Mouse (Mus musculus) spleen, adult 2 months (tissue): ENCODE measurements around the gene BC051019. TPM values are rescaled to one million over a fixed set of nuclear protein-coding genes. Genes with fewer than 3 reads are reported as not detected.

ENCODE experiments used
- DNase-seq, 2 experiments: peaks; one replicate each; pipeline versions ENCODE4 v3.0.0 to v3.0.0-alpha.2; 2012 to 2021; ENCODE audit warnings: low spot score in 2 of 2, low read depth in 1 of 2
- H3K27ac ChIP-seq: fragments of 200-500 bp; 2 replicates; pipeline ENCODE4 v1.5.1; 2012; ENCODE audit warnings: low read length, inconsistent platforms; ENCODE audit not compliant: insufficient read depth
- H3K27me3 ChIP-seq: fragments of 200-500 bp; 2 replicates; pipeline ENCODE4 v1.6.1; 2012; ENCODE audit warnings: mild to moderate bottlenecking, moderate library complexity, low read length, inconsistent platforms; ENCODE audit not compliant: control insufficient read depth, insufficient read depth
- H3K36me3 ChIP-seq: fragments of 200-500 bp; 2 replicates; pipeline ENCODE4 v1.6.1; 2012; ENCODE audit warnings: mild to moderate bottlenecking, low read length, inconsistent platforms; ENCODE audit not compliant: control insufficient read depth, insufficient read depth
- H3K4me1 ChIP-seq: fragments of 200-500 bp; 2 replicates; pipeline ENCODE4 v1.6.1; 2011; ENCODE audit warnings: inconsistent platforms; ENCODE audit not compliant: control insufficient read depth, insufficient read depth, insufficient read length
- H3K4me3 ChIP-seq: fragments of 200-500 bp; 2 replicates; pipeline ENCODE4 v1.5.1; 2011; ENCODE audit warnings: mild to moderate bottlenecking, inconsistent platforms; ENCODE audit not compliant: insufficient read depth, insufficient read length; ENCODE audit errors: extremely low read depth
- CTCF ChIP-seq: fragments of 200-500 bp; IDR thresholded peaks from 2 replicates; pipeline ENCODE4 v1.5.1; 2011; ENCODE audit warnings: mild to moderate bottlenecking, inconsistent platforms; ENCODE audit not compliant: insufficient read depth, insufficient read length, insufficient replicate concordance; ENCODE audit errors: extremely low read depth
- POLR2A ChIP-seq: fragments of 200-500 bp; IDR thresholded peaks from 2 replicates; pipeline ENCODE4 v1.6.1; 2011; ENCODE audit warnings: low read depth, low read length, inconsistent platforms
- WGBS: fragments of 180-500 bp; shearing (Covaris S2); methylation state at CpG from one replicate; pipeline ENCODE4 v1.1.7; 2018; 5-methylcytosine and 5-hydroxymethylcytosine counted together
- polyA plus RNA-seq: library from polyadenylated mRNA; depleted of rRNA; stranded (reverse); fragments of >200 nt; gene quantifications from 2 replicates; pipeline ENCODE4 v1.2.3, GENCODE M21; 2012

The BC051019 gene
- polyA plus RNA-seq, 1 experiment = 0.15 TPM

GRCm38 (mm10) chr7:109754034-109754433 lies 30.4 kb upstream of the BC051019 start:
- Histone ChIP-seq H3K27ac (no peak overlapping the region), H3K4me3 (no peak overlapping the region), H3K27me3 (no peaks in the 10 kb centered on the region), H3K36me3 (no peaks in the 10 kb centered on the region), H3K4me1 (peaks cover 5% of the 10 kb centered on the region; the same call in 1 of the 2 replicates)
- TF ChIP-seq CTCF (no peak), POLR2A (no peak)
- WGBS = 95% methylated on average over 8 of the region's 8 CpGs
- DNase-seq = no peak

GRCm38 (mm10) chr7:109752008-109752925 lies 28.6 kb upstream of the BC051019 start, which contains the start of gene Tmem9b:
Gene Tmem9b, minus strand, starts transcription at chr7:109752875.
- 2% methylated on average over 74 of the region's 74 CpGs for whole genome bisulfite sequencing
- Histone ChIP-seq H3K36me3 (no peaks in the 10 kb centered on the region), H3K4me1 (peaks cover 5% of the 10 kb centered on the region; the same call in 1 of the 2 replicates), H3K27ac (peak within 1 kb of the TSS; percentile 81), H3K27me3 (no peaks in the 10 kb centered on the region), H3K4me3 (peak within 1 kb of the TSS; percentile 98)
- TF ChIP-seq CTCF (no peak), POLR2A (peak; percentile 18; the same call in 1 of the 2 replicates)
- peak; percentile 30 to 75 for DNase-seq

- H3K4me3 ChIP-seq = peak overlapping the region; percentile 98
- H3K36me3 ChIP-seq = no peaks in the 10 kb centered on the region; the same call in 1 of the 2 replicates
- peak overlapping the region; percentile 81 for H3K27ac ChIP-seq
- H3K27me3 ChIP-seq = no peaks in the 10 kb centered on the region
- TF ChIP-seq POLR2A = no peak
- no peak for TF ChIP-seq CTCF
- no peak for DNase-seq
- 5% methylated on average over 13 of the region's 13 CpGs for WGBS
- peaks cover 5% of the 10 kb centered on the region; the same call in 1 of the 2 replicates for H3K4me1 ChIP-seq
Observed at GRCm38 (mm10) chr7:109751427-109752007, 27.9 kb upstream of the BC051019 start.

- DNase-seq = no peak
- 92% methylated on average over 1 of the region's 1 CpGs for WGBS
- Histone ChIP-seq H3K4me3 (no peak overlapping the region), H3K36me3 (peaks cover 9% of the 10 kb centered on the region), H3K4me1 (peaks cover 4% of the 10 kb centered on the region; the same call in 1 of the 2 replicates), H3K27ac (no peak overlapping the region), H3K27me3 (no peaks in the 10 kb centered on the region)
- TF ChIP-seq CTCF (no peak), POLR2A (no peak)
Observed at GRCm38 (mm10) chr7:109747747-109748146, 24.1 kb upstream of the BC051019 start.

- Histone ChIP-seq H3K4me3 (no peak overlapping the region), H3K36me3 (peaks cover 24% of the 10 kb centered on the region), H3K4me1 (no peaks in the 10 kb centered on the region), H3K27me3 (no peaks in the 10 kb centered on the region), H3K27ac (peak overlapping the region; percentile 82)
- WGBS = 70% methylated on average over 4 of the region's 4 CpGs
- TF ChIP-seq POLR2A = no peak
- TF ChIP-seq CTCF = no peak
- DNase-seq = peak in 1 of 2 experiments; percentile 21
Observed at GRCm38 (mm10) chr7:109741703-109742102, 18.1 kb upstream of the BC051019 start.

GRCm38 (mm10) chr7:109741060-109741459 lies 17.4 kb upstream of the BC051019 start:
- peaks cover 30% of the 10 kb centered on the region for H3K36me3 ChIP-seq
- H3K4me3 ChIP-seq = no peak overlapping the region
- 74% methylated on average over 1 of the region's 1 CpGs for WGBS
- no peak for DNase-seq
- H3K27ac ChIP-seq = peak overlapping the region; percentile 82
- no peaks in the 10 kb centered on the region for H3K27me3 ChIP-seq
- TF ChIP-seq POLR2A (no peak), CTCF (no peak)
- no peaks in the 10 kb centered on the region for H3K4me1 ChIP-seq

- TF ChIP-seq POLR2A (no peak), CTCF (no peak)
- H3K4me3 ChIP-seq = no peak overlapping the region
- no peaks in the 10 kb centered on the region for H3K27me3 ChIP-seq
- H3K36me3 ChIP-seq = peaks cover 33% of the 10 kb centered on the region
- no peak for DNase-seq
- H3K27ac ChIP-seq = no peak overlapping the region
- H3K4me1 ChIP-seq = no peaks in the 10 kb centered on the region
- WGBS = 93% methylated on average over 5 of the region's 5 CpGs
Observed at GRCm38 (mm10) chr7:109739822-109740370, 16.2 kb upstream of the BC051019 start.
